Mouse (Mus musculus): Measurements from ENCODE around the gene Sox11.

DNA sequence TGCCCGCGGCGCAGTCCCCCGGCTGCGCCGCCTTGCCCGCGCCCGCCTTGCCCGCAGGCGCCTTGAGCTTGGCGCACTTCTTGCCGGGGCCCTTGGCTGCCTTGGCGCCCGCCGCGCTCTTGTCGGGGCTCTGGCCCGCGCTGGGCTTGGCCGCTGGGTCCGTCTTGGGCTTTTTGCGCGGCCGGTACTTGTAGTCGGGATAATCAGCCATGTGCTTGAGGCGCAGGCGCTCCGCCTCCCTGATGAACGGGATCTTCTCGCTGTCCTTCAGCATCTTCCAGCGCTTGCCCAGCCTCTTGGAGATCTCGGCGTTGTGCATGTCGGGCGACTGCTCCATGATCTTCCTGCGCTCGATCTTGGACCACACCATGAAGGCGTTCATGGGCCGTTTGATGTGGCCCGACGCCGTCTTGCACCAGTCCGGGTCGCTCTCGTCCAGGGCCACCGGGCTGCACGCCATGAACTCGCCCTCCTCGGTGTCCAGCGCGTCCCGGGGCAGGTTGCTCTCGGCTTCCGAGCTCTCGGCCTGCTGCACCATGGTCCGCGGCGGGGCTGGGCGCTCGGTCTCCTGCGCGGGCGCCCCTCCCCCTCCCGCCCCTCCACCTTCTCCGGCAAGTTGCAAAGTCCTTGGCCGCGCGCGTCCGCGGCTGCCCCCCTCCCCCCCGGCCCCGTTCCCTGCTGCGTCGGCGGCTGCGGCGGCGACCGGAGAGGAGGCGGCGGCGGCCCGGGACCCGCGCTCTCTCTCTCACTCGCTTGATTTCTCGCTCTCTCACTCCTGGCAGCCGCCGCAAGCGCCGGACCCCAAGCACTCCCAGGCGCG lies at the start of gene Sox11:
- no peak for TF ChIP-seq EP300 (IDR thresholded peaks at IDR 0.05; ENCODE audit: low read depth)
- no peak for TF ChIP-seq CTCF (IDR thresholded peaks at IDR 0.05; ENCODE audit: low read depth)
